Mouse (Mus musculus) frontal cortex, postnatal 25 days (tissue): Measurements from ENCODE around the gene Papolg.
A peak's percentile ranks its signal among the peaks of the same experiment; 100 is the strongest.
"Not testable (repeated sequence)": the region's sequence is repeated elsewhere in the genome, so short reads cannot be mapped to it uniquely, and the experiment has no call there.

Source experiments
- DNase-seq, 2 experiments: peaks; one replicate each; pipeline ENCODE4 v3.0.0; 2022; ENCODE audit warnings: low spot score in 2 of 2

The Papolg gene

GRCm38 (mm10) chr11:23895060-23895426, at the start of gene Papolg:
Gene Papolg (minus strand): TSS chr11:23895253.
- peak; percentile 81 to 86 for DNase-seq

- DNase-seq, result not testable (repeated sequence)
These were observed 33.1 kb upstream of the Papolg start for GRCm38 (mm10) chr11:23928146-23928545.

- no peak for DNase-seq
These were observed 32.6 kb upstream of the Papolg start for GRCm38 (mm10) chr11:23927643-23928042.

- DNase-seq, result not testable (repeated sequence)
These were observed 18.8 kb upstream of the Papolg start for GRCm38 (mm10) chr11:23913824-23914223.

GRCm38 (mm10) chr11:23903909-23904308, 8.9 kb upstream of the Papolg start:
- DNase-seq, result no peak

GRCm38 (mm10) chr11:23894141-23895059, 653 bp downstream of the Papolg start:
- DNase-seq, result peak in 1 of 2 experiments; percentile 4

- DNase-seq, result no peak
These were observed 1.5 kb downstream of the Papolg start for GRCm38 (mm10) chr11:23893556-23893955.

- no peak for DNase-seq
These were observed 30.7 kb downstream of the Papolg start for GRCm38 (mm10) chr11:23864326-23864725.

GRCm38 (mm10) chr11:23856723-23857112, 38.3 kb downstream of the Papolg start:
- no peak for DNase-seq

GRCm38 (mm10) chr11:23856054-23856722, 38.9 kb downstream of the Papolg start:
- DNase-seq, result no peak

- peak; percentile 38 to 43 for DNase-seq
These were observed 39.8 kb downstream of the Papolg start for GRCm38 (mm10) chr11:23855182-23855802.

- no peak for DNase-seq
These were observed 41.7 kb downstream of the Papolg start for GRCm38 (mm10) chr11:23853306-23853705.

- no peak for DNase-seq
These were observed 48.8 kb downstream of the Papolg start for GRCm38 (mm10) chr11:23846016-23846815.

GRCm38 (mm10) chr11:23823244-23823643, 71.8 kb downstream of the Papolg start:
- DNase-seq, result no peak

- DNase-seq, result no peak
These were observed 73.4 kb downstream of the Papolg start for GRCm38 (mm10) chr11:23821652-23822051.

GRCm38 (mm10) chr11:23820977-23821376, 74.1 kb downstream of the Papolg start:
- DNase-seq, result no peak

- no peak for DNase-seq
These were observed 76.3 kb downstream of the Papolg start for GRCm38 (mm10) chr11:23818745-23819144.
